ENCODE assay signal across 16 mouse cellular contexts in genomic region chr9:20944697-20945370, GRCm38 (mm10). TPM values are rescaled to one million over a fixed set of nuclear protein-coding genes. Genes with fewer than 3 reads are reported as not detected.
DNase-seq lines count a peak whose midpoint lies in the region; ATAC-seq and TF ChIP-seq lines count a peak whose summit lies in the region.
"Had no signal": no experiment of that assay in that cellular context is flagged by ENCODE, and none has a peak within 500 bp of the region (broad histone marks: within the 10 kb centered on the region; RNA-seq: fewer than 3 reads in every experiment).

No protein-coding gene starts in this region.

- WGBS in hindbrain, embryonic 13.5 days = 74% methylated on average over 4 of the region's 4 CpGs
- 76% methylated on average over 4 of the region's 4 CpGs for WGBS in hindbrain, embryonic 16.5 days
- 48% methylated on average over 4 of the region's 4 CpGs for WGBS in limb, embryonic 14.5 days

- H3K36me3 ChIP-seq in hindbrain, embryonic 13.5 days = peaks cover 23% of the 10 kb centered on the region
- peaks cover 15% of the 10 kb centered on the region for H3K36me3 ChIP-seq in hindbrain, embryonic 16.5 days (ENCODE audit: control insufficient read depth, insufficient read depth, low read length)
- H3K36me3 ChIP-seq in C2C12 (ENCODE audit: control insufficient read depth, insufficient read depth) = peaks cover 36% of the 10 kb centered on the region
- peaks cover 35% of the 10 kb centered on the region for H3K36me3 ChIP-seq in limb, embryonic 14.5 days (ENCODE audit: control insufficient read depth, insufficient read depth, low read length)

- POLR2A ChIA-PET in Patski (lab: Charles Lee) = interaction anchor here (1.2 kb wide), 1 partner anchor 8 kb away, joined by 5 read pairs; no protein-coding TSS in a partner anchor

- peaks cover 99% of the 10 kb centered on the region for H3K79me2 ChIP-seq in C2C12 (ENCODE audit: control insufficient read depth, insufficient read depth)

- in situ Hi-C loops in Patski (cut with MboI; ENCODE audit: low pct_unique_long_range_greater_than_20kb) = loop anchor here (5.0 kb wide), 1 partner anchor 57 kb away; the partner anchor contains the start of gene Mrpl4

- H3K9ac ChIP-seq in hindbrain, embryonic 13.5 days = peak overlapping the region; percentile 43; the same call in 1 of the 2 replicates
- no peak overlapping the region for H3K9ac ChIP-seq in hindbrain, embryonic 16.5 days (ENCODE audit: low read depth, low read length)
- no peak overlapping the region for H3K9ac ChIP-seq in limb, embryonic 14.5 days (ENCODE audit: low read depth, low read length, severe bottlenecking)
- H3K9ac ChIP-seq: neural tube, embryonic 15.5 days had no signal

- no peak for TF ChIP-seq POLR2A in limb, embryonic 14.5 days (IDR thresholded peaks at IDR 0.05; ENCODE audit: borderline replicate concordance, extremely low read depth, insufficient read depth, insufficient read length)

- H3K27ac ChIP-seq in hindbrain, embryonic 13.5 days = no peak overlapping the region
- no peak overlapping the region for H3K27ac ChIP-seq in hindbrain, embryonic 16.5 days (ENCODE audit: low read depth, low read length)
- no peak overlapping the region for H3K27ac ChIP-seq in limb, embryonic 14.5 days (replicated peaks; ENCODE audit: low read depth, low read length)
- H3K27ac ChIP-seq: kidney, postnatal 0 days; neural tube, embryonic 15.5 days had no signal

- TF ChIP-seq CTCF in C2C12 (IDR thresholded peaks at IDR 0.05; ENCODE audit: control insufficient read depth, insufficient read depth, insufficient read length) = no peak
- no peak for TF ChIP-seq CTCF in Patski (IDR thresholded peaks at IDR 0.05)

- peaks cover 24% of the 10 kb centered on the region; the same call in 1 of the 2 replicates for H3K4me1 ChIP-seq in hindbrain, embryonic 13.5 days (replicated peaks)
- H3K4me1 ChIP-seq in hindbrain, embryonic 16.5 days (ENCODE audit: control insufficient read depth, insufficient read depth, low read depth, low read length) = no peaks in the 10 kb centered on the region; the same call in 1 of the 2 replicates
- H3K4me1 ChIP-seq in limb, embryonic 14.5 days (ENCODE audit: control insufficient read depth, insufficient read depth, low read length) = peaks cover 13% of the 10 kb centered on the region; the same call in 1 of the 2 replicates

- DNase-seq in Patski (ENCODE audit: low read depth, low spot score) = no peak
- peak; percentile 22 for DNase-seq in limb, embryonic 14.5 days (ENCODE audit: low spot score)
- no peak for DNase-seq in right cerebral cortex, adult 18-20 months
- DNase-seq in kidney, adult 18-20 months = no peak
- DNase-seq in spleen, postnatal 36 days (ENCODE audit: low spot score in 2 of 2) = no peak
- DNase-seq: adrenal gland, postnatal 25 days; cerebellum, adult 11 months; lung, adult 18-20 months; thymus, postnatal 14 days had no signal

- H3K79me3 ChIP-seq in C2C12 (ENCODE audit: low read depth) = peaks cover 91% of the 10 kb centered on the region

- no peak overlapping the region for H3K4me2 ChIP-seq in hindbrain, embryonic 13.5 days
- no peak overlapping the region for H3K4me2 ChIP-seq in hindbrain, embryonic 16.5 days (ENCODE audit: low read length)
- H3K4me2 ChIP-seq in limb, embryonic 14.5 days (replicated peaks; ENCODE audit: low read depth, low read length, severe bottlenecking) = no peak overlapping the region
- H3K4me2 ChIP-seq: neural tube, embryonic 15.5 days had no signal

- CTCF ChIA-PET in Patski (lab: Charles Lee) = interaction anchor here (1.3 to 4.0 kb wide), 5 partner anchors 12 to 67 kb away, joined by 4 to 29 read pairs (median 7); partner anchors contain the start of gene Eif3g

- H3ac ChIP-seq in C2C12 (ENCODE audit: control insufficient read depth, insufficient read length, low read depth) = no peak overlapping the region

- ATAC-seq in hindbrain, embryonic 13.5 days (ENCODE audit: low FRiP score) = no peak
- no peak for ATAC-seq in hindbrain, embryonic 16.5 days
- peak; percentile 36 for ATAC-seq in Patski
- no peak for ATAC-seq in limb, embryonic 14.5 days (ENCODE audit: low FRiP score, low read depth)

- H3K4me3 ChIP-seq in hindbrain, embryonic 13.5 days = no peak overlapping the region
- H3K4me3 ChIP-seq in hindbrain, embryonic 16.5 days (ENCODE audit: low read length) = no peak overlapping the region
- no peak overlapping the region for H3K4me3 ChIP-seq in C2C12 (ENCODE audit: insufficient read depth, poor library complexity, severe bottlenecking)
- H3K4me3 ChIP-seq in limb, embryonic 14.5 days (replicated peaks; ENCODE audit: low read length) = no peak overlapping the region
- H3K4me3 ChIP-seq: erythroblast, embryonic 14.5 days; neural tube, embryonic 15.5 days had no signal

- no peaks in the 10 kb centered on the region for H3K27me3 ChIP-seq in hindbrain, embryonic 13.5 days
- no peaks in the 10 kb centered on the region for H3K27me3 ChIP-seq in hindbrain, embryonic 16.5 days (replicated peaks; ENCODE audit: control insufficient read depth, insufficient read depth, low read length)
- H3K27me3 ChIP-seq in C2C12 (ENCODE audit: control insufficient read depth, insufficient read depth, insufficient read length) (no peaks in the 10 kb centered on the region), Patski (no peaks in the 10 kb centered on the region)
- H3K27me3 ChIP-seq in limb, embryonic 14.5 days (ENCODE audit: control insufficient read depth, insufficient read depth, low read length) = no peaks in the 10 kb centered on the region
- H3K27me3 ChIP-seq: CH12.LX; neural tube, embryonic 15.5 days had no signal

- H3K9me3 ChIP-seq in hindbrain, embryonic 13.5 days = no peaks in the 10 kb centered on the region
- H3K9me3 ChIP-seq in hindbrain, embryonic 16.5 days (ENCODE audit: control insufficient read depth, low read length) = no peaks in the 10 kb centered on the region
- no peaks in the 10 kb centered on the region for H3K9me3 ChIP-seq in limb, embryonic 14.5 days (ENCODE audit: control insufficient read depth, low read length)
- H3K9me3 ChIP-seq: neural tube, embryonic 15.5 days had no signal

TF ChIP-seq in C2C12, 6 proteins besides CTCF, POLR2A, EP300 and RAD21:
- peak; percentile 86 for TF ChIP-seq USF1 (IDR thresholded peaks at IDR 0.05; ENCODE audit: low read depth)
- TF ChIP-seq MYOG (IDR thresholded peaks at IDR 0.05; ENCODE audit: control insufficient read depth, extremely low read depth, insufficient read length) = no peak
- TF ChIP-seq MYOD1 (IDR thresholded peaks at IDR 0.05; ENCODE audit: control insufficient read depth, insufficient read length, low read depth) = peak; percentile 82
- no peak for TF ChIP-seq FOSL1 (IDR thresholded peaks at IDR 0.05; ENCODE audit: insufficient read depth, low read length, poor library complexity, severe bottlenecking)
- no peak for TF ChIP-seq MAX (IDR thresholded peaks at IDR 0.05)
- TF ChIP-seq CEBPB (IDR thresholded peaks at IDR 0.05; ENCODE audit: low read depth) = peak; percentile 66

RNA-seq across cellular contexts. Expression of gene Dnmt1, which starts 14.9 kb away (rescaled TPM):
- 65.1 and 65.8 TPM in 2 replicates for polyA plus RNA-seq in hindbrain, embryonic 13.5 days (2015; fragmentation: Nextera tagmentation; extraction: Ambion mirVana)
- polyA plus RNA-seq in hindbrain, embryonic 16.5 days (2015; fragmentation: Nextera tagmentation; extraction: Ambion mirVana) = 49.5 and 64.2 TPM in 2 replicates
- polyA plus RNA-seq in C2C12 (2012; fragmentation: generic; extraction: Trizol) = 69.7 TPM
- 54.3 TPM for polyA plus RNA-seq in Patski (2021)
- 115 and 118 TPM in 2 replicates for polyA plus RNA-seq in limb, embryonic 14.5 days (2012; rRNA removed)
- 60.9 and 62.0 TPM in 2 replicates for polyA plus RNA-seq in limb, embryonic 14.5 days (2014; fragmentation: Nextera tagmentation; extraction: Ambion mirVana)

RNA-seq across cellular contexts. Expression of gene S1pr2, which starts 31.7 kb away (rescaled TPM):
- 11.0 and 14.3 TPM in 2 replicates for polyA plus RNA-seq in hindbrain, embryonic 13.5 days (2015; fragmentation: Nextera tagmentation; extraction: Ambion mirVana)
- polyA plus RNA-seq in hindbrain, embryonic 16.5 days (2015; fragmentation: Nextera tagmentation; extraction: Ambion mirVana) = 9.5 and 10.3 TPM in 2 replicates
- polyA plus RNA-seq in C2C12 (2012; fragmentation: generic; extraction: Trizol) (13.0 TPM), Patski (2021) (10.9 TPM)
- polyA plus RNA-seq in limb, embryonic 14.5 days (2012; rRNA removed) = 28.3 and 37.6 TPM in 2 replicates
- polyA plus RNA-seq in limb, embryonic 14.5 days (2014; fragmentation: Nextera tagmentation; extraction: Ambion mirVana) = 59.9 and 67.9 TPM in 2 replicates

RNA-seq across cellular contexts. Expression of gene Eif3g, which starts 46.4 kb away (rescaled TPM):
- 252 and 265 TPM in 2 replicates for polyA plus RNA-seq in hindbrain, embryonic 13.5 days (2015; fragmentation: Nextera tagmentation; extraction: Ambion mirVana)
- 243 and 247 TPM in 2 replicates for polyA plus RNA-seq in hindbrain, embryonic 16.5 days (2015; fragmentation: Nextera tagmentation; extraction: Ambion mirVana)
- polyA plus RNA-seq in C2C12 (2012; fragmentation: generic; extraction: Trizol) = 247 TPM
- 172 TPM for polyA plus RNA-seq in Patski (2021)
- polyA plus RNA-seq in limb, embryonic 14.5 days (2012; rRNA removed) = 167 and 179 TPM in 2 replicates
- 287 and 289 TPM in 2 replicates for polyA plus RNA-seq in limb, embryonic 14.5 days (2014; fragmentation: Nextera tagmentation; extraction: Ambion mirVana)

RNA-seq across cellular contexts. Expression of gene Ppan, which starts 56.9 kb away (rescaled TPM):
- 46.9 and 50.3 TPM in 2 replicates for polyA plus RNA-seq in hindbrain, embryonic 13.5 days (2015; fragmentation: Nextera tagmentation; extraction: Ambion mirVana)
- polyA plus RNA-seq in hindbrain, embryonic 16.5 days (2015; fragmentation: Nextera tagmentation; extraction: Ambion mirVana) = 44.4 and 48.0 TPM in 2 replicates
- 88.3 TPM for polyA plus RNA-seq in C2C12 (2012; fragmentation: generic; extraction: Trizol)
- polyA plus RNA-seq in Patski (2021) = 42.2 TPM
- polyA plus RNA-seq in limb, embryonic 14.5 days (2012; rRNA removed) = 147 and 175 TPM in 2 replicates
- 79.8 and 82.7 TPM in 2 replicates for polyA plus RNA-seq in limb, embryonic 14.5 days (2014; fragmentation: Nextera tagmentation; extraction: Ambion mirVana)

RNA-seq across cellular contexts. Expression of gene Mrpl4, which starts 57.7 kb away (rescaled TPM):
- polyA plus RNA-seq in hindbrain, embryonic 13.5 days (2015; fragmentation: Nextera tagmentation; extraction: Ambion mirVana) = 98.2 and 104 TPM in 2 replicates
- polyA plus RNA-seq in hindbrain, embryonic 16.5 days (2015; fragmentation: Nextera tagmentation; extraction: Ambion mirVana) = 112 and 114 TPM in 2 replicates
- polyA plus RNA-seq in C2C12 (2012; fragmentation: generic; extraction: Trizol) = 107 TPM
- polyA plus RNA-seq in Patski (2021) = 89.1 TPM
- 89.0 and 114 TPM in 2 replicates for polyA plus RNA-seq in limb, embryonic 14.5 days (2012; rRNA removed)
- 115 and 118 TPM in 2 replicates for polyA plus RNA-seq in limb, embryonic 14.5 days (2014; fragmentation: Nextera tagmentation; extraction: Ambion mirVana)
